Mouse (Mus musculus): ENCODE data around the gene Smarcal1. TPM values are rescaled to one million over a fixed set of nuclear protein-coding genes. Genes with fewer than 3 reads are reported as not detected.

The Smarcal1 gene
- polyA plus RNA-seq, 1 experiment: 25.3 TPM

GRCm38 (mm10) chr1:72587532-72587931 lies 4.5 kb downstream of the Smarcal1 start:
- no peak overlapping the region for H3K4me3 ChIP-seq (replicated peaks; ENCODE audit: extremely low read depth, low read depth, low read length)
- 89% methylated on average over 15 of the region's 15 CpGs for WGBS
- no peaks in the 10 kb centered on the region; the same call in 1 of the 2 replicates for H3K4me1 ChIP-seq (ENCODE audit: control insufficient read depth, insufficient read depth, low read length)
- DNase-seq: no peak
- TF ChIP-seq POLR2A (IDR thresholded peaks at IDR 0.05; ENCODE audit: borderline replicate concordance, extremely low read depth, low read depth, low read length) (no peak), CTCF (IDR thresholded peaks at IDR 0.05; ENCODE audit: insufficient read depth, low read length) (no peak)

GRCm38 (mm10) chr1:72588763-72589162 lies 5.7 kb downstream of the Smarcal1 start:
- TF ChIP-seq POLR2A (IDR thresholded peaks at IDR 0.05; ENCODE audit: borderline replicate concordance, extremely low read depth, low read depth, low read length) (no peak), CTCF (IDR thresholded peaks at IDR 0.05; ENCODE audit: insufficient read depth, low read length) (no peak)
- DNase-seq: no peak
- 88% methylated on average over 2 of the region's 2 CpGs for WGBS
- no peaks in the 10 kb centered on the region; the same call in 1 of the 2 replicates for H3K4me1 ChIP-seq (ENCODE audit: control insufficient read depth, insufficient read depth, low read length)
- no peak overlapping the region for H3K4me3 ChIP-seq (replicated peaks; ENCODE audit: extremely low read depth, low read depth, low read length)

DNA sequence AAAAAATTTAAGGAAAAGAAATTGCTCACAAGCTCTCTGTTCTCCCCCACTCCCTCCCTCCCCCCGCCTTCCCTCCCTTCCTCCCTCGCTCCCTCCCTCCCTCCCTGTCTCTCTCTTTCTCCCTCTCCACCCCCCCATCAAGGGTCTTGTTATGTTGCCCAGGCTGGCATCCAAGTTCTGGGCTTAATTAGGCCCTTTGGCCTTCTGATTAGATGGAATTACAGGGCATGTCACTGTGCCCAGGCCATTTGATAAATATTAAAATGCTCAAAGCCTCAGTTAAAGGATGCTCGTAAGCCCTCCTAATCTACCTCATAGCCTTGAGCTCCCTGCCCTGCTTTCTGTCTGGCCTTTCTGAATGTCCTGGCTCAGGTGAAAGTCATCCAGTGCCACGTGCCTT lies 7.6 kb downstream of the Smarcal1 start:
- 87% methylated on average over 4 of the region's 4 CpGs for WGBS
- TF ChIP-seq CTCF (IDR thresholded peaks at IDR 0.05; ENCODE audit: insufficient read depth, low read length) (no peak), POLR2A (IDR thresholded peaks at IDR 0.05; ENCODE audit: borderline replicate concordance, extremely low read depth, low read depth, low read length) (no peak)
- Histone ChIP-seq H3K4me3 (replicated peaks; ENCODE audit: extremely low read depth, low read depth, low read length) (no peak overlapping the region), H3K4me1 (ENCODE audit: control insufficient read depth, insufficient read depth, low read length) (no peaks in the 10 kb centered on the region)
- no peak for DNase-seq

GRCm38 (mm10) chr1:72592350-72592749 lies 9.3 kb downstream of the Smarcal1 start:
- WGBS: 86% methylated on average over 3 of the region's 3 CpGs
- Histone ChIP-seq H3K4me3 (replicated peaks; ENCODE audit: extremely low read depth, low read depth, low read length) (no peak overlapping the region), H3K4me1 (ENCODE audit: control insufficient read depth, insufficient read depth, low read length) (no peaks in the 10 kb centered on the region)
- no peak for TF ChIP-seq CTCF (IDR thresholded peaks at IDR 0.05; ENCODE audit: insufficient read depth, low read length)
- no peak for TF ChIP-seq POLR2A (IDR thresholded peaks at IDR 0.05; ENCODE audit: borderline replicate concordance, extremely low read depth, low read depth, low read length)
- no peak for DNase-seq

DNA sequence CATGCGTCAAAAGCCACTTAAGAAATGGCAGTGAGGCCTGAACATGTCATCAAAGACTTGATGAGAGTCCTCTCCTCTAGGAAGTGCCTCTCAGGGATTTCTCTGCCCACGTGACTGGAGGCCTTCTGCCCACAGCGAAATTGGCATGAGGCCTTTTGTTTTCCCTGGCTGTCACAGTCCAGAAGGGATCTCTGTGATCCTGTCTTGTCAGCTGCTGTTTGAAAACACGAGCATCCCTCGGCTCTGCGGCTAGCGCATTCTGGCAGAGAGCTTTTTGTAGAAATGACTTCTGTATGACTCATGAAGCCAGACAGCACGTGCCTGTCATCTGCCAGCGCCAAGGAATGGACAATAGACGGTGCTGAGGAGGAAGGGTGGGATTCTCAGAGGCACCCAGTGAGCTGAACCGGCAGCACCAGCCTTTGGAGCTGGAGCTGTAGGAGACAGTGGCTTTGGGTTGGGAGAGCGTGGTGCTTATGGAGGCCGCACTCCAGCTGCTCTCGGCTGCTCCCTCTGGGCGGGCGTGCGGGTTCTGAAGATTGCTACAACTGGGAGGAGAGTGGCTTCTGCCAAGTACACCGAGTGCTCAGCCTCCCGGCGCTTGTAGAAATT lies 10.4 kb downstream of the Smarcal1 start:
- WGBS: 46% methylated on average over 20 of the region's 20 CpGs
- TF ChIP-seq POLR2A (IDR thresholded peaks at IDR 0.05; ENCODE audit: borderline replicate concordance, extremely low read depth, low read depth, low read length) (no peak), CTCF (IDR thresholded peaks at IDR 0.05; ENCODE audit: insufficient read depth, low read length) (no peak)
- Histone ChIP-seq H3K4me3 (replicated peaks; ENCODE audit: extremely low read depth, low read depth, low read length) (no peak overlapping the region), H3K4me1 (ENCODE audit: control insufficient read depth, insufficient read depth, low read length) (no peaks in the 10 kb centered on the region)
- peak; percentile 66 for DNase-seq

GRCm38 (mm10) chr1:72595686-72596085 lies 12.6 kb downstream of the Smarcal1 start:
- no peak overlapping the region for H3K4me3 ChIP-seq (replicated peaks; ENCODE audit: extremely low read depth, low read depth, low read length)
- WGBS: 93% methylated on average over 12 of the region's 12 CpGs
- TF ChIP-seq CTCF (IDR thresholded peaks at IDR 0.05; ENCODE audit: insufficient read depth, low read length): no peak
- TF ChIP-seq POLR2A (IDR thresholded peaks at IDR 0.05; ENCODE audit: borderline replicate concordance, extremely low read depth, low read depth, low read length): no peak

DNA sequence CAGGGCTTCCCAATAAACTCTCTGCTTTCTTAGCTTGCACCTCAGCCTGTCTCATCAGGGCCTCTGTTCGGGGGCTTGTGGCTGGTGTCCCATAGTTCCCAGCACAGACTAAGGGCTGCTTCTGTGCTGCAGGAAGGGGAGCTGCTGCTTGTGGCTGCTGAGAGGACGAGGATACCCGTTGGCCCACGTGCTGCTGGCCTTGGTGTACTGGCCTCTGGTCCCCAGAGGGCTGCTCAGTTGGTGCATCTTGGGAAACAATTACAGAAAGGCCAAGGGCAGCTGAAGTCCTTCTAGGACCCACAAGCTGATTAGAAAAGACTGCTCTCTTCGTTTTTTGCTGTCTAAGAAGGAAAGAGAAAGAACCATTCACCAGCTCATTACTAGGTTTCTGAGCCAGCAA lies 13.2 kb downstream of the Smarcal1 start:
- no peak for TF ChIP-seq CTCF (IDR thresholded peaks at IDR 0.05; ENCODE audit: insufficient read depth, low read length)
- no peak for TF ChIP-seq POLR2A (IDR thresholded peaks at IDR 0.05; ENCODE audit: borderline replicate concordance, extremely low read depth, low read depth, low read length)
- WGBS: 73% methylated on average over 5 of the region's 5 CpGs
- H3K4me3 ChIP-seq (replicated peaks; ENCODE audit: extremely low read depth, low read depth, low read length): no peak overlapping the region
- peaks cover 3% of the 10 kb centered on the region; the same call in 1 of the 2 replicates for H3K4me1 ChIP-seq (ENCODE audit: control insufficient read depth, insufficient read depth, low read length)
- DNase-seq: no peak

More at GRCm38 (mm10) chr1:72595686-72596085, 12.6 kb downstream of the Smarcal1 start:
- no peak for DNase-seq
- peaks cover 3% of the 10 kb centered on the region; the same call in 1 of the 2 replicates for H3K4me1 ChIP-seq (ENCODE audit: control insufficient read depth, insufficient read depth, low read length)

GRCm38 (mm10) chr1:72599146-72600101 lies 16.4 kb downstream of the Smarcal1 start:
- no peak for TF ChIP-seq POLR2A (IDR thresholded peaks at IDR 0.05; ENCODE audit: borderline replicate concordance, extremely low read depth, low read depth, low read length)
- TF ChIP-seq CTCF (IDR thresholded peaks at IDR 0.05; ENCODE audit: insufficient read depth, low read length): no peak
- peaks cover 3% of the 10 kb centered on the region; the same call in 1 of the 2 replicates for H3K4me1 ChIP-seq (ENCODE audit: control insufficient read depth, insufficient read depth, low read length)
- peak; percentile 72 for DNase-seq
- H3K4me3 ChIP-seq (replicated peaks; ENCODE audit: extremely low read depth, low read depth, low read length): no peak overlapping the region
- WGBS: 45% methylated on average over 21 of the region's 21 CpGs

DNA sequence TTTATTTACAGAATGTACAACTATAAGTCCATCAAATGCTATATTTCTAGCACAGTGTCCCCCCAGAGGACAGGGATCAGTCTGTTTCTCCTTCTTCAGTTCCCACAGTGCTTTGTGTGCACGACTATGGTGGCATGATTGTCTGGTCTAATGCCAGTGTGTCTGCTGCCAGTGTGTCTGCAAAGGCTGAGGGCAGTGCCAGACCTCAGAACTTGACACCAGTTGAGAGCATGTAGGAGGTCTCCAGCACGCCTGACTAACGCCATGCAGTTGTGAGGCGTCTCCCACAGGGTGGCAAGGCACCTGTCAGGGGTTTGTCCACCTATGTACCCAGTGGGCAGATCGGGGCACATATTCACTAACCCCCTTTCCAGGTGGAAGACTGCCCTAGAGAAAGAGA lies 17.7 kb downstream of the Smarcal1 start:
- H3K4me3 ChIP-seq (replicated peaks; ENCODE audit: extremely low read depth, low read depth, low read length): no peak overlapping the region
- no peak for DNase-seq
- WGBS: 83% methylated on average over 5 of the region's 5 CpGs
- peaks cover 3% of the 10 kb centered on the region; the same call in 1 of the 2 replicates for H3K4me1 ChIP-seq (ENCODE audit: control insufficient read depth, insufficient read depth, low read length)
- TF ChIP-seq POLR2A (IDR thresholded peaks at IDR 0.05; ENCODE audit: borderline replicate concordance, extremely low read depth, low read depth, low read length) (no peak), CTCF (IDR thresholded peaks at IDR 0.05; ENCODE audit: insufficient read depth, low read length) (no peak)
